Mouse (Mus musculus) ES-Bruce4 (cell line): ENCODE measurements at regions not wholly inside any gene's neighbourhood (a gene's known extent, or its start where the extent isn't known, plus 50 kb on each side); places are given as distances from the start of the nearest gene placed in this dataset.

Source experiments
- CTCF ChIP-seq: IDR thresholded peaks from one replicate; pipeline ENCODE4 v1.8.1; 2011; ENCODE audit warnings: low read depth, low read length
- EP300 ChIP-seq: IDR thresholded peaks from 2 replicates; pipeline ENCODE4 v1.6.1; 2011; ENCODE audit warnings: low read depth, low read length; ENCODE audit not compliant: insufficient read depth

GRCm38 (mm10) chr7:134447648-134448202, 62.3 kb upstream of the D7Ertd443e start:
- TF ChIP-seq CTCF: no peak
- TF ChIP-seq EP300: no peak
